Mouse (Mus musculus) cerebellum, adult 2 months (tissue): ENCODE measurements around the gene 2010315B03Rik.

Source experiments
- CTCF ChIP-seq: fragments of 200-500 bp; IDR thresholded peaks from 2 replicates; pipeline ENCODE4 v1.5.1; 2011; ENCODE audit warnings: low read depth, mild to moderate bottlenecking, control low read depth, low read length, moderate library complexity, borderline replicate concordance; ENCODE audit not compliant: insufficient read depth
- POLR2A ChIP-seq: fragments of 200-500 bp; IDR thresholded peaks from 2 replicates; pipeline ENCODE4 v1.6.1; 2011; ENCODE audit warnings: low read length, control low read depth, borderline replicate concordance; ENCODE audit not compliant: insufficient read depth

DNA sequence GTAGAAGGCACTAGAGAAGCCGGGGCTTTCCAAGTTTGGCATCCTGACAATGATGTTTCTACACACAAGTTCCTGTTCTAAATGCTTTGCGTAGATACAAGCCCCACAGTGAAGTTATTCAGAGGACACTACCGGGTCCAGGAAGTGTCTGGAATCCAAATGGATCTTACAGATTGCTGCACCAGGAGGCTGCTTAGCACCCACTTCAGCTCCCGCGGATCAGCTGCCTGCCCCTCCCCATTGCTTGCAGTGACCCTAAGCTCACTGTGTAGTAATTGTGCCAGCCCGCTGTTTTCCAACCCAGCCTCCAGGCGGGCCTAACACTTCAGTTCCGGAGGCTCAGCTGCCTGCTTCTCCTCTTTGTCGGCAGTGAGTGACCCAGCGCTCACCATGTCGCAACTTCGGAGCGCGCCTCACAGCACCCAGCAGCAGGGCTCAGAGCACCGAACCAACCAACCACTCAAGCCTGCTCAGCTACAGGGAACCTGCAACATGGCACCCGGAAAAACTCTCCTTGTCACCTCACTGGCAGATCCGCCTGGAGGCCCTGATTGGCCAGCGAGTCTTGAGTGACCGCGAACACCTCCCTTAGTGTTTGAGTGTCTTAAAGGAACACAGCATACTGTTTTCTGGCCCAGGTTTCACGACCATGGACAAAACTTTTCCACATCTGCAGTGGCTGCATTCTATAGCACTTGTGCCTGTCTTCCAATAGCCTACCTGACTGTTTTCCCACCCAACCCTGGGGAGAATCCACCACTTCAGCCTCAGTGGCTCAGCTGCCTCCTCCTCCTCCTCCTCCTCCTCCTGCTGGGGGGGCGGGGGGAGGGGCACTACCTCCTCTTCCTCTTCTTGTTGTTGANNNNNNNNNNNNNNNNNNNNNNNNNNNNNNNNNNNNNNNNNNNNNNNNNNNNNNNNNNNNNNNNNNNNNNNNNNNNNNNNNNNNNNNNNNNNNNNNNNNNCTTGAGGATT is at the start of gene 2010315B03Rik:
- no peak for TF ChIP-seq CTCF
- peak; percentile 69; the same call in 1 of the 2 replicates for TF ChIP-seq POLR2A
